Comparison of ENCODE assay signal across 8 mouse cellular contexts in the genomic region with DNA sequence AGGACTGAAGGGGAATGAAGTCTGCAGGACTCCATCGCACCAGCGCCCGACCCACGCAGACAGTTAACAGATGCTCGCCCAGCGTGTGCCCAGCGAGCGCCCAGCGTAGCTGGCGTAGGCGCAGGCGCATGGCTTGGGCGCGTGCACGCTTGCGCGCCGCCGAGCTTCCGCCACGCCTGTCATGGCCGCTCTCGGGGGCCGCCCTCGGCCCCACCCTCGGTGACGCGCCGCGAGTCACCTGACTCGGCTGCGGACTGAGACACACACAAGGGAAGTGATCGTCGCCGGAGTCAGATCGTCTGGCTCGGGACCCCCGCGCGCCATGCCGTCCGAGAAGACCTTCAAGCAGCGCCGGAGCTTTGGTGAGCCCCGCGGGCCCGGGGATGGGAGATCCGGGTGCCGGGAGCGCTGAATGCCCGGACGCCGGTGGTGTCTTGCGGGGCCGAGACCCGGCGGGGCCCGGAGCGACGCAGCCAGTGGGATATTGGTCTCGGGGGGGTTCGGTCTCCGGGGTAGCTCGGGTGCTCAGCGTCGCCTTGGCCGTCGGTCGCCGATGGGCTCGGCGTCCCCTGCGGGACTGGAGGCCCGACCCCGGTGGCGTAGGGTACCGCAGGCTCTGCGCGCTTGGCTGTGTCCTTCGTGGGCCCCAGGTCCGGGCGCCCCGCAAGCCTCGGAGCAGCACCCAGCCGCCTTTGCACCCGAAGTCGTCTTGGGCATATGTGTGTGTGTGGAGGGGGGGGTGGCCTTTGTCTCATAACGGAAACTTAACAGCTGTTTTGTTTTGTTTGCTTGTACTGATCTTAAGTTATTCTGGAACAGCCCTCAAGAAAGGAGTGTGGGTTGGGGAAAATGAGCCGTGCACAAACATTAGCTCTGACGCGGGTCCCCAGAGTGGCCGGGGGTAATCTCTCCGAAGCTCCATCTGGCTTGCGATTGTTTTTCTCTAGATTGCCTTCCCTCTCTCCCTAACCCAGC. TPM values are rescaled to one million over a fixed set of nuclear protein-coding genes. Genes with fewer than 3 reads are reported as not detected.
DNase-seq lines count a peak whose midpoint lies in the region; ATAC-seq and TF ChIP-seq lines count a peak whose summit lies in the region.

A gene (plus strand): TSS at position 159 of the 975 bp plus-strand sequence.

- peaks cover 2 to 21% of the 10 kb centered on the region in 2 experiments; a peak in 2 of 4 replicates for H3K36me3 ChIP-seq in MEL (ENCODE audit: control insufficient read depth in 1 of 2, insufficient read depth in 2 of 2, low read length in 2 of 2)
- H3K36me3 ChIP-seq in lung, embryonic 16.5 days (ENCODE audit: control insufficient read depth, insufficient read depth, low read length), result peaks cover 14% of the 10 kb centered on the region

- no peak for TF ChIP-seq RAD21 in MEL (IDR thresholded peaks at IDR 0.05; ENCODE audit: low read depth, low read length)

- peak; percentile 90 to 91 for TF ChIP-seq POLR2A in MEL (IDR thresholded peaks at IDR 0.05; ENCODE audit: control insufficient read depth in 1 of 2, insufficient read depth in 1 of 2, low read depth in 1 of 2, low read length in 2 of 2, poor library complexity in 1 of 2)
- 0 out of 2 replicates have a peak, but pooled peaks have one; percentile 70 for TF ChIP-seq POLR2A in cerebellum, adult 2 months (IDR thresholded peaks at IDR 0.05; ENCODE audit: borderline replicate concordance, insufficient read depth, low read length)

- peak; percentile 57 to 68 for ATAC-seq in hematopoietic stem cell, adult 5-6 weeks (replicated peaks in 1 of 2; ENCODE audit: insufficient read depth in 1 of 2, low FRiP score in 2 of 2, low TSS enrichment in 1 of 2, low read depth in 1 of 2, poor library complexity in 2 of 2, severe bottlenecking in 2 of 2)
- peak; percentile 86 for ATAC-seq in lung, embryonic 16.5 days (ENCODE audit: low read depth)

- TF ChIP-seq CTCF in MEL (IDR thresholded peaks at IDR 0.05 in 2 of 3, conservative IDR thresholded peaks at IDR 0.05 in 1 of 3; ENCODE audit: control insufficient read depth in 1 of 3, insufficient read depth in 1 of 3, low read depth in 2 of 3, low read length in 3 of 3, poor library complexity in 1 of 3, severe bottlenecking in 1 of 3), result no peak
- no peak for TF ChIP-seq CTCF in cerebellum, adult 2 months (IDR thresholded peaks at IDR 0.05; ENCODE audit: borderline replicate concordance, insufficient read depth, low read depth, low read length)

- H3K9ac ChIP-seq in MEL (ENCODE audit: control insufficient read depth, low read depth, low read length, poor library complexity, severe bottlenecking), result peak within 1 kb of the TSS; percentile 89
- H3K9ac ChIP-seq in lung, embryonic 16.5 days (ENCODE audit: low read length), result peak within 1 kb of the TSS; percentile 90

- TF ChIP-seq EP300 in MEL (IDR thresholded peaks at IDR 0.05; ENCODE audit: low read depth in 1 of 2, low read length in 2 of 2), result peak in 1 of 2 experiments; percentile 52; a peak in 2 of 4 replicates

- peak within 1 kb of the TSS; percentile 82 to 92 for H3K4me3 ChIP-seq in MEL (ENCODE audit: control insufficient read depth in 1 of 2, insufficient read depth in 1 of 2, low read depth in 2 of 2, low read length in 2 of 2)
- H3K4me3 ChIP-seq in cerebellum, adult 2 months (replicated peaks; ENCODE audit: insufficient read depth, low read depth, low read length), result peak within 1 kb of the TSS; percentile 93
- H3K4me3 ChIP-seq in lung, embryonic 16.5 days (ENCODE audit: low read length), result peak within 1 kb of the TSS; percentile 88

- no peaks in the 10 kb centered on the region for H3K27me3 ChIP-seq in MEL (ENCODE audit: control insufficient read depth in 1 of 2, insufficient read depth in 2 of 2, low read length in 2 of 2)
- no peaks in the 10 kb centered on the region for H3K27me3 ChIP-seq in cerebellum, adult 2 months (ENCODE audit: control insufficient read depth, insufficient read depth, low read length)
- no peaks in the 10 kb centered on the region for H3K27me3 ChIP-seq in lung, embryonic 16.5 days (ENCODE audit: control insufficient read depth, insufficient read depth, low read depth, low read length)

- under 1% methylated on average over 94 of the region's 94 CpGs for WGBS in cerebellum, adult 2 months
- WGBS in lung, embryonic 16.5 days, result under 1% methylated on average over 68 of the region's 94 CpGs

- H3K79me2 ChIP-seq in MEL (ENCODE audit: control insufficient read depth, insufficient read depth, low read length, poor library complexity), result peaks cover 27% of the 10 kb centered on the region

- no peaks in the 10 kb centered on the region for H3K9me3 ChIP-seq in MEL (replicated peaks; ENCODE audit: insufficient read depth, low read length)
- H3K9me3 ChIP-seq in lung, embryonic 16.5 days (ENCODE audit: control insufficient read depth, low read length), result no peaks in the 10 kb centered on the region

- peak within 1 kb of the TSS; percentile 94 for H3K4me2 ChIP-seq in lung, embryonic 16.5 days (ENCODE audit: low read depth, low read length)

- peak within 1 kb of the TSS; percentile 49 for H3K27ac ChIP-seq in MEL (ENCODE audit: control insufficient read depth, low read depth, low read length)
- H3K27ac ChIP-seq in cerebellum, adult 2 months (ENCODE audit: insufficient read depth, low read length), result peak within 1 kb of the TSS; percentile 72
- peak within 1 kb of the TSS; percentile 38 for H3K27ac ChIP-seq in lung, embryonic 16.5 days (ENCODE audit: low read length)

- peak; percentile 95 for DNase-seq in MEL (ENCODE audit: low read depth, low spot score)
- DNase-seq in cerebellum, adult 2 months, result peak; percentile 97 to 98
- DNase-seq in forelimb bud, embryonic 11.5 days (ENCODE audit: low read depth, low spot score), result peak; percentile 94
- DNase-seq in layer of hippocampus, adult 9-10 months (ENCODE audit: low spot score), result peak; percentile 91
- DNase-seq in ovary, postnatal 10 days (ENCODE audit: low spot score), result peak; percentile 94
- peak; percentile 90 to 97 for DNase-seq in thymus, postnatal 10 days (ENCODE audit: low spot score in 2 of 2)

- H3K4me1 ChIP-seq in MEL (ENCODE audit: control insufficient read depth in 1 of 2, insufficient read depth in 2 of 2, low read length in 2 of 2), result peaks cover 10 to 29% of the 10 kb centered on the region in 2 experiments
- peaks cover 25% of the 10 kb centered on the region for H3K4me1 ChIP-seq in cerebellum, adult 2 months (ENCODE audit: control insufficient read depth, insufficient read depth, low read length)
- peaks cover 20% of the 10 kb centered on the region for H3K4me1 ChIP-seq in lung, embryonic 16.5 days (replicated peaks; ENCODE audit: control insufficient read depth, insufficient read depth, low read length)

TF ChIP-seq in MEL, 35 proteins besides CTCF, POLR2A, EP300 and RAD21 (continues in another document):
- TF ChIP-seq KAT2A (conservative IDR thresholded peaks at IDR 0.05; ENCODE audit: low read depth, low read length) (peak; percentile 82; the same call in 1 of the 2 replicates), MEF2A (IDR thresholded peaks at IDR 0.05; ENCODE audit: extremely low read depth, insufficient replicate concordance, low read depth, low read length, poor library complexity, severe bottlenecking) (0 out of 2 replicates have a peak, but pooled peaks have one; percentile 23), GABPA (IDR thresholded peaks at IDR 0.05; ENCODE audit: low read depth, low read length) (no peak), TBP (IDR thresholded peaks at IDR 0.05; ENCODE audit: low read depth, low read length) (peak; percentile 84), SMC3 (IDR thresholded peaks at IDR 0.05; ENCODE audit: low read depth, low read length) (no peak), ZC3H11A (IDR thresholded peaks at IDR 0.05; ENCODE audit: low read depth, low read length) (no peak), MXI1 (IDR thresholded peaks at IDR 0.05; ENCODE audit: low read depth, low read length) (peak; percentile 91), TAL1 (IDR thresholded peaks at IDR 0.05; ENCODE audit: low read length) (no peak), E2F4 (IDR thresholded peaks at IDR 0.05; ENCODE audit: borderline replicate concordance, low read depth, low read length) (no peak), ELF1 (IDR thresholded peaks at IDR 0.05; ENCODE audit: low read depth, low read length) (peak; percentile 100), CHD2 (IDR thresholded peaks at IDR 0.05; ENCODE audit: low read length) (no peak; the same call in 1 of the 2 replicates), USF2 (IDR thresholded peaks at IDR 0.05; ENCODE audit: borderline replicate concordance in 1 of 2, insufficient read depth in 1 of 2, low read depth in 1 of 2, low read length in 2 of 2) (peak in 1 of 2 experiments; percentile 70; a peak in 1 of 4 replicates), GATA1 (IDR thresholded peaks at IDR 0.05; ENCODE audit: low read depth, low read length) (no peak), POLR2AphosphoS2 (IDR thresholded peaks at IDR 0.05; ENCODE audit: low read length) (peak; percentile 78), MAFK (IDR thresholded peaks at IDR 0.05; ENCODE audit: borderline replicate concordance, low read depth, low read length) (no peak), NRF1 (IDR thresholded peaks at IDR 0.05; ENCODE audit: insufficient read depth, low read depth, low read length, poor library complexity, severe bottlenecking) (peak; percentile 87), MYC (IDR thresholded peaks at IDR 0.05; ENCODE audit: low read depth, low read length) (peak; percentile 77), BHLHE40 (IDR thresholded peaks at IDR 0.05; ENCODE audit: borderline replicate concordance, low read depth, low read length) (peak; percentile 80), UBTF (IDR thresholded peaks at IDR 0.05; ENCODE audit: borderline replicate concordance, insufficient read depth, low read depth, low read length) (no peak), RCOR1 (IDR thresholded peaks at IDR 0.05; ENCODE audit: low read depth, low read length) (peak; percentile 76), NELFE (IDR thresholded peaks at IDR 0.05; ENCODE audit: low read depth, low read length) (peak; percentile 82), USF1 (IDR thresholded peaks at IDR 0.05; ENCODE audit: low read depth, low read length) (peak; percentile 95), MAZ (IDR thresholded peaks at IDR 0.05; ENCODE audit: low read depth, low read length) (peak; percentile 90), MYB (IDR thresholded peaks at IDR 0.05; ENCODE audit: low read depth, low read length) (no peak), POLR2AphosphoS5 (IDR thresholded peaks at IDR 0.05; ENCODE audit: borderline replicate concordance, low read depth, low read length) (no peak)

RNA-seq across cellular contexts. Expression of the gene that starts here (rescaled TPM):
- 56.4 and 61.0 TPM in 2 replicates for total RNA-seq in MEL (2012; rRNA removed)
- 10 to 100 TPM in 1 of 2 experiments, not detected in 1; 68.8 TPM for polyA plus RNA-seq in MEL (2012; ENCODE audit: insufficient read depth in 1 of 2, insufficient read length in 2 of 2, low read depth in 1 of 2, low replicate concordance in 2 of 2, missing spikeins in 1 of 2)
- 138 and 154 TPM in 2 replicates for polyA plus RNA-seq in cerebellum, adult 2 months (2012; rRNA removed)
- total RNA-seq in hematopoietic stem cell, adult 5-6 weeks (2017), result 121 and 148 TPM in 2 replicates
- 211 and 234 TPM in 2 replicates for polyA plus RNA-seq in lung, embryonic 16.5 days (2015; fragmentation: Nextera tagmentation; extraction: Ambion mirVana)

Comparison
In these comparisons a context has a peak if more than half of its experiments do, and no peak if none do; other contexts are left out.
1. Peak in every context shown above with its lines: DNase-seq, ATAC-seq, H3K4me3 ChIP-seq and H3K27ac ChIP-seq.